Mouse (Mus musculus) urinary bladder, postnatal 36 days (tissue): ENCODE results near the gene Cand2.

Experiments used
- DNase-seq, 2 experiments: peaks; one replicate each; pipeline ENCODE4 v3.0.0; 2022; ENCODE audit warnings: low spot score in 2 of 2, mixed read lengths in 1 of 2

The Cand2 gene

GRCm38 (mm10) chr6:115830779-115831601 is 56.7 kb downstream of the Cand2 start:
- no peak for DNase-seq

DNA sequence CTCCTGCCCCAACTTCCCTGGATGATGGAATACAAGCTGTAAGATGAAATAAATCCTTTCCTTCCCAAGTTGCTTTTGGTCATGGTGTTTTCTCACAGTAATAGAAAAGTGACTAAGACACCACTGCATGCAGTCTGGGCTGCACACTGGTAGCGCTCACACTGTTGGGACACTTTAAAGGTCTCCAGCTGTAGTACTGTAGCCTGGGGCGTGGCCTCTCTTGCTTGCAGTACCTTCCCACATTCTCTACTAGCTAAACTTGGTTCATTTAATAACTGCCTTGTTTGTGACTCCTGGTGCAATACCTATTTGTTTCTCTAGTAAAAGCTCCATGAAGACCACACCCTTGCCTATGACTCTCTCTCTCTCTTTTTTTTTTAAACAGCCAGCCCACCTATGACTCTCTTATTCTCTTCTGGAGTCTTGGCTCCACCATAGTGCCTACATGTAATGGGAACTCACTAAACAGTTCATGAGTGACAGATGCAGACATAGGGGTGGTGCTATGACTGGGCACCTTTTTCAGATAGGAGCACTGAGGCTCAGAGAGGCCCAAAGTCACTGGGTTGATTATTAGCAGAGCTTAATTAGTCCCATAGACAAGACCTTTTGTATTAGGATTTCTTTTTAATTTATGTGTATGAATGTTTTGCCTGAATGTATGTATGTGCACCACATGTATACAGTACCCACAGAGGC is 58.0 kb downstream of the Cand2 start:
- DNase-seq: no peak

- DNase-seq: no peak
These were observed 59.5 kb downstream of the Cand2 start for GRCm38 (mm10) chr6:115833861-115834260.

GRCm38 (mm10) chr6:115838161-115838597 is 63.8 kb downstream of the Cand2 start, which contains the start of gene Efcab12:
TSS of gene Efcab12 (minus strand) at chr6:115838412.
- DNase-seq: peak; percentile 57 to 75

- no peak for DNase-seq
These were observed 64.4 kb downstream of the Cand2 start for GRCm38 (mm10) chr6:115838745-115839144.

GRCm38 (mm10) chr6:115845006-115845405 is 70.7 kb downstream of the Cand2 start:
- DNase-seq: no peak

DNA sequence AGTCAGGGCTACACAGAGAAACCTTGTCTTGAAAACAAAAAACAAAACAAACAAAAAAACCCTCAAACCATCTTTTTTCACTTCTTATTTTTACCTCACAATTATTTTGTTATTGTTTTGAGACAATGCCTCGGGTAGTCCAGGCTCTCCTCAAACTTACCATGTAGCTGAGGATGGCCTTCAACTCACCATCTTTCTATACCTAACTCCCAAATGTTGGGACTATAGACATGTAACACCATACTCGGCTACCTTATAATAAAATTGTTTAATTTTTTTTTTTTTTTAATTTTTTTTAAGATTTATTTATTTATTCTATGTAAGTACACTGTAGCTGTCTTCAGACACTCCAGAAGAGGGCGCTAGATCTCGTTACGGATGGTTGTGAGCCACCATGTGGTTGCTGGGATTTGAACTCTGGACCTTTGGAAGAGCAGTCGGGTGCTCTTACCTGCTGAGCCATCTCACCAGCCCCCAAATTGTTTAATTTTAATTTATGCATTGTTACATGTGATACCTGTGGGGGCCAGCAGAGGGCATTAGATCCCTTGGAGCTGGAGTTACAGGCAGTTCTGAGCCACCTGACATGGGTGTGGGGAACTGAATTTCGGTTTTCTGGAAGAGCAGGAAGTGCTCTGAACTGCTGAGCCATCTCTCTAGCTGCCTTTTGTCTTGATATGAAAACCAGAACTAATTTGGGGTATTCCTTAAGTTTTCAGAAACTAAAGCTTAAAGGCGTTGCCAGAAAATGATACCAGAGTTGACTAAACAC is 72.5 kb downstream of the Cand2 start:
- DNase-seq: peak; percentile 38 to 48

GRCm38 (mm10) chr6:115848598-115849304 is 74.4 kb downstream of the Cand2 start:
- DNase-seq: no peak

- no peak for DNase-seq
These were observed 78.2 kb downstream of the Cand2 start for GRCm38 (mm10) chr6:115852446-115853090.

DNA sequence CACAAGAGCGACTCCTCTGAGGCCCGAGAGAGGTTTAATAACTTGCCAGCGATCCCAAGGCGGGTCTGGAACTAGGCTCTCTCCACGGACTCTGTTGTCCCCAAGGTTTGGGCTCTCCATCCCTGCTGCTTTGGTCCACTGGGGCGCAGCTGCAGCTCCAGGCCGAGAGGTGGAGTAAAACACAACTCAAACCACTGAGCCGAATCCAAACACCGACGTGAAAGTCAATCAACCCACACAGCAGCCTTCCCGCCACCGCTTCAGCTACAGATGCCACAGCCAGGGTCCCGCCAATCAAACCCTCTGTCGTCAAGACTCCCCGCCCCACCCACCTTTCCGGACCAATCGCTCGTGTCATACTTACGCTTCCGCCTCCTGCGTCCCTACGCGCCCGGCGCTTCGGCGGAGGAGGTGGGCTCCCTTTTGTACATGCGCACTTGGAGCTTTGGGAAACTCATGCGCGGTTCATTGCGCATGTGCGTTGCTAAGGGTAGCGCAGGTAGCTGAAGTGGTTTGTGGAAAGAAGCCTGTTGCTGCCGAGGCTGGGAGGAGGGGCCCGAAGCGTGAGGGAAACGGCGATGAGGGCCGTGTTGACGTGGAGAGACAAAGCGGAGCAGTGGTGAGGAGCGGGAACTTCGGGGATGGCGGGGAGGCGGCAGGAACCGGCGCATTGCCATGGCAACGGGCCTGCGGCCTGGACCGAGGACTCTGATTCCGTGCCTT is 78.9 kb downstream of the Cand2 start, which contains the start of the genes Mbd4 and Ift122:
TSS of gene Mbd4 (minus strand) at position 281 of the 723 bp plus-strand sequence.
TSS of gene Ift122 (plus strand) at position 380 of the 723 bp plus-strand sequence.
- peak; percentile 93 to 99 for DNase-seq

GRCm38 (mm10) chr6:115853985-115854384 is 79.6 kb downstream of the Cand2 start:
- DNase-seq: no peak

- DNase-seq: no peak
These were observed 80.1 kb downstream of the Cand2 start for GRCm38 (mm10) chr6:115854432-115854831.
